Mouse (Mus musculus): ENCODE measurements at regions not wholly inside any gene's neighbourhood (a gene's known extent, or its start where the extent isn't known, plus 50 kb on each side); places are given as distances from the start of the nearest gene placed in this dataset.

DNA sequence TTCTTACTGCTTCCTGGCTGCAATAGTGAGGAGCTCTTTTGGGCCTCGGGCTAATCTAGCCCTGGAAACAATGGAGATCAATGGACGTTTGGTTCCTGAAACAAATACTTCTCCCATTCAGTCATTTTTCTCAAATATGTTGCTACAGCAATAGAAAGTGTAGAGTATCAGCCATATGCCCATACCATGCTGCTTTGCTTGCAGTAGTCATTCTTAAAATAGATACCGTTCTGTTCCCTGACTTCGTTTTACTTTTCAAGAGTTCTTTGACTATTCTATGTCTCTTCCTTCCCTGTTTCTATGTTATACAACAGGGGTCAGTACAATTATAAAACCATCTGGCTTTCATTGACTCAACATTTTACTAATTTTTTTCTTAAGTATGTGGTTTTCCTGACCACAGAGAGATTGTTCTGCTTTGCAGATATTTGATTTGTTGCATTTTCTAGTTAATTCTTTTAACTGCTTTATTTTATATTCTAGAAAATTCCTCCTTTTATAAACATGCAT, 275.2 kb upstream of the Xrcc4 start:
- 84% methylated on average over 4 of the region's 4 CpGs for WGBS
- H3K9me3 ChIP-seq (ENCODE audit: low read length) = 0 out of 2 replicates have a peak, but pooled peaks cover 4% of the 10 kb centered on the region
- 0 out of 2 replicates have a peak, but pooled peaks cover 4% of the 10 kb centered on the region for H3K36me3 ChIP-seq (ENCODE audit: insufficient read depth, low read length)
- H3K4me3 ChIP-seq (ENCODE audit: low read length) = no peak overlapping the region
- no peak overlapping the region for H3K9ac ChIP-seq (replicated peaks; ENCODE audit: low read length)
- no peak overlapping the region for H3K4me2 ChIP-seq (replicated peaks; ENCODE audit: low read depth, low read length)
- ATAC-seq (ENCODE audit: low FRiP score, low TSS enrichment) = no peak
- H3K4me1 ChIP-seq (ENCODE audit: insufficient read depth, low read length) = no peaks in the 10 kb centered on the region
- no peak overlapping the region for H3K27ac ChIP-seq (ENCODE audit: low read length)
- no peaks in the 10 kb centered on the region for H3K27me3 ChIP-seq (ENCODE audit: insufficient read depth, low read length)

DNA sequence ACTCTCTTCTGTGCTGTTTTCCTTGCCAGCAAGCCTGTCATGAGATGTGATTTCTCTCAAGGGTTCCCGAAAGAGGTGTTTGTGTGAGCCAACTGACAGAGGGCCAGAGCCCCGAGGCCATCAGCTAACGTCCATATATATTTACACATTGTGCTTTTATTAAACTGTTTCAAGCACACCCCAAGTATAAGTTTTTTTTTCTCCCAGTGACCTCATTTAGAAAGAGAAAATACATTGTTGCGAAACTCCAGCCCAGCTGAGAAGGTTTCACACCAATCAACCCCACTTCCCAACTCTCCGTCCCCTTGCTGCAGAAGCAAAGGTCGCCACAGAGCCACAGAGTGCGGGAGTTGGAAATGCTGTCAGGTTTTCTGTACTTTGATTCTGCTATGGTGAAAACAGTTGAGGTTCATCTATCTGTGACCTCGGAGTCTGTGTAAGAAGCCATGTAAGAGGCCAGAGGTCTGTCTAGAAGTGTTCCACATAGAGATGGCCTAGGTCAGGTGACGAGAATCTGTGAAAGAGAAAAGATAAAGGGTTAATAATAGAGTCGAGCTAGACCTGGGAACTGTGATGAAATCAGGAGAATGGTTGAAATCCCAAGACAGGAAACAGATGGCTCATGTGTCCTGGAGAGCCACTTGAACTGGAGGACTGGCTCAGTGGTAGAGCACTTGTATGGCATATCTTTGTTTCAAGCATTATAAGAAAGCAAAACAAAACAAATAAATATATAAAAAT, 270.6 kb upstream of the Xrcc4 start:
- no peak overlapping the region for H3K4me3 ChIP-seq (ENCODE audit: low read length)
- no peaks in the 10 kb centered on the region for H3K4me1 ChIP-seq (ENCODE audit: insufficient read depth, low read length)
- no peak for ATAC-seq (ENCODE audit: low FRiP score, low TSS enrichment)
- H3K27ac ChIP-seq (ENCODE audit: low read length) = no peak overlapping the region
- WGBS = 65% methylated on average over 10 of the region's 10 CpGs
- H3K27me3 ChIP-seq (ENCODE audit: insufficient read depth, low read length) = no peaks in the 10 kb centered on the region
- H3K9me3 ChIP-seq (ENCODE audit: low read length) = no peaks in the 10 kb centered on the region
- no peak overlapping the region for H3K4me2 ChIP-seq (replicated peaks; ENCODE audit: low read depth, low read length)
- H3K36me3 ChIP-seq (ENCODE audit: insufficient read depth, low read length) = no peaks in the 10 kb centered on the region
- H3K9ac ChIP-seq (replicated peaks; ENCODE audit: low read length) = no peak overlapping the region

DNA sequence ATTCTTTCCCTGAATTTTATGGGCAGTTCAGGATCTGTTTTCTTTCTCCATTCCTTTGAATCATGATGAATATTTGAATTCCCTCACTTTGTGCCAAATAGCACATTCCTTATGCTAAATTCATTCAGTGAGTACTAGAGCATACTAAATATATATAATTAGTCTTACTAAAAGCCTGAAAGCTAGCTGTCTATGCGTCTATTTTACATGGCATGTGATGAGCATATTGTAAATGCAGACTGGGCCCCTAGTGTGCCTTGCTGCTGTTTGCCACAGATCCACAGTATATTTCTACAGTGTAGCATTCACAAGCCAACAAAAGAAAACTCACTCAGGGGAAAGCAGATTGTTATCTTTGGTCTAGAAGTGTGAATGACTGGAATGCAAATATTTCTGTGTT, 268.7 kb upstream of the Xrcc4 start:
- ATAC-seq (ENCODE audit: low FRiP score, low TSS enrichment) = no peak
- WGBS = 72% methylated on average over 1 of the region's 1 CpGs
- Histone ChIP-seq H3K36me3 (ENCODE audit: insufficient read depth, low read length) (no peaks in the 10 kb centered on the region), H3K9ac (replicated peaks; ENCODE audit: low read length) (no peak overlapping the region), H3K27ac (ENCODE audit: low read length) (no peak overlapping the region), H3K4me1 (ENCODE audit: insufficient read depth, low read length) (no peaks in the 10 kb centered on the region), H3K4me3 (ENCODE audit: low read length) (no peak overlapping the region), H3K9me3 (ENCODE audit: low read length) (no peaks in the 10 kb centered on the region), H3K27me3 (ENCODE audit: insufficient read depth, low read length) (no peaks in the 10 kb centered on the region), H3K4me2 (replicated peaks; ENCODE audit: low read depth, low read length) (no peak overlapping the region)

DNA sequence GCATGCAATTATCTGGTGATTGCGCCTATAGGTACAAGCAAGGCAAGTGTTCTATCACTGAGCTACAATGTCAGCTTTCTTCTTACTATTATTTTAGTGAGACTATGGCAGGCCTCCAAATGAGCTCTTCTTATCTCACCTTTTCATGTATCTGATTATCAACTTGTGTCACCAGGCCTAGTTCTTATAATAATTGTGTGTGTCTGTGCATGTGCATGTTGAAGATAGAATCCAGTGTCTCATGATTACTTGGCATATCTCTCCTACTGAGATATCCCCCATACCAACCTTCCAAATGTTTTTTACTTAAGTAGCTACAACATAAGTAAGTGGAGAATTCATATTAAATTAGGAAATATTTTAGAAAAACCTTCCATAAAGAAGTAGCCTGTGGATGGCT, 266.2 kb upstream of the Xrcc4 start:
- 95% methylated on average over 1 of the region's 1 CpGs for WGBS
- no peak overlapping the region for H3K4me3 ChIP-seq (ENCODE audit: low read length)
- no peak for ATAC-seq (ENCODE audit: low FRiP score, low TSS enrichment)
- H3K9ac ChIP-seq (replicated peaks; ENCODE audit: low read length) = no peak overlapping the region
- H3K4me2 ChIP-seq (replicated peaks; ENCODE audit: low read depth, low read length) = no peak overlapping the region
- H3K36me3 ChIP-seq (ENCODE audit: insufficient read depth, low read length) = no peaks in the 10 kb centered on the region
- H3K27ac ChIP-seq (ENCODE audit: low read length) = no peak overlapping the region
- no peaks in the 10 kb centered on the region for H3K9me3 ChIP-seq (ENCODE audit: low read length)
- H3K4me1 ChIP-seq (ENCODE audit: insufficient read depth, low read length) = no peaks in the 10 kb centered on the region
- H3K27me3 ChIP-seq (ENCODE audit: insufficient read depth, low read length) = no peaks in the 10 kb centered on the region

DNA sequence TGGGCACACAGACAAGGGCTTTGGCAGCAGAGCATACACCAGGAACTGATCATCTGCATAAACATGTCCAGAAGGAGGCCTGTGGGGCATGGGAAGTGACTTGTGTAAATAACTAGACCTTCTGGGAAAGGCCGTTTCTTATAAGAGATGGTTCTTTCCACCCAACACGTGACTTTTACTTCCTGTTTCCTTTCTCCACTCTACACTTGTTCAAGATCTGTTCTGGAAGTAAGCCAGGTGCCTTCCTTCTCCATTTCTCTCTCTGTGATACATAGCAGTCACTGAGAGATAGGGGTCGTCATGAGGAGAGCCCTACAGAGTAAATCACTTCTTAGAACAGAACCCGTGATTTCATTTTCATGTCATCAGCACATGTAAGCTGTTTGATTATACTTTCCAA, 253.4 kb upstream of the Xrcc4 start:
- Histone ChIP-seq H3K27ac (ENCODE audit: low read length) (no peak overlapping the region), H3K4me3 (ENCODE audit: low read length) (no peak overlapping the region), H3K36me3 (ENCODE audit: insufficient read depth, low read length) (no peaks in the 10 kb centered on the region), H3K4me2 (replicated peaks; ENCODE audit: low read depth, low read length) (no peak overlapping the region), H3K9ac (replicated peaks; ENCODE audit: low read length) (no peak overlapping the region), H3K27me3 (ENCODE audit: insufficient read depth, low read length) (no peaks in the 10 kb centered on the region), H3K4me1 (ENCODE audit: insufficient read depth, low read length) (no peaks in the 10 kb centered on the region), H3K9me3 (ENCODE audit: low read length) (no peaks in the 10 kb centered on the region)
- ATAC-seq (ENCODE audit: low FRiP score, low TSS enrichment) = no peak
- WGBS = 62% methylated on average over 4 of the region's 4 CpGs

DNA sequence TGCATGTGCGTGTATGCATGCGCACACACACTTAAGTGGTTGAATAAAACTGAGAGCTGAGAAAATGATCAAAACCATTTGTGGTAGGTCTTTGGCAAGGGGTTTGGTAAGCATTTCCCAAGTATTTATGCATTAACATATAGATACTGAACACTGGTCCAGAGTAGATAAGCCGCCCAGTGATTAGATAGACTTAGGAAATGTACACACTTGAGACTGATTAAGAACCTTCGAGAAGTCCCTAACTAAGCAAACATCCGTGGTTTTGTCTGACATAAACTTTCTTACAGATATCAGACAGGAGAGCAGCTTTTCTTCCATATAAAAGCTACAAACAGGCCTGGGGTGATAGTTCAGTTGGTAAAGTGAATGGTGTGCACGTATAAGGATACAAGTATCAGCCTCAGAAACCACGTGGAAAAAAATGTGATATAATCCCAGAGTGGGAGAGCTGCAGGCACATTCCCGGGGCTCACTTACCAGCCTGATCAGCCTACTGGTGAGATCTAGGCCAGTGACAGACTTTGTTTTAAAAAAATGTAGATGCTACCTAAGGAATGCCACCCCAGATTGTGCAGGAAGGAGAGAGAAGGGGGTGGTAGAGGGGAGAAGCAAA, 252.3 kb upstream of the Xrcc4 start:
- ATAC-seq (ENCODE audit: low FRiP score, low TSS enrichment) = no peak
- no peak overlapping the region for H3K27ac ChIP-seq (ENCODE audit: low read length)
- no peak overlapping the region for H3K4me2 ChIP-seq (replicated peaks; ENCODE audit: low read depth, low read length)
- H3K4me1 ChIP-seq (ENCODE audit: insufficient read depth, low read length) = no peaks in the 10 kb centered on the region
- 82% methylated on average over 8 of the region's 8 CpGs for WGBS
- H3K27me3 ChIP-seq (ENCODE audit: insufficient read depth, low read length) = no peaks in the 10 kb centered on the region
- no peak overlapping the region for H3K4me3 ChIP-seq (ENCODE audit: low read length)
- no peaks in the 10 kb centered on the region for H3K36me3 ChIP-seq (ENCODE audit: insufficient read depth, low read length)
- H3K9me3 ChIP-seq (ENCODE audit: low read length) = no peaks in the 10 kb centered on the region
- H3K9ac ChIP-seq (replicated peaks; ENCODE audit: low read length) = no peak overlapping the region

DNA sequence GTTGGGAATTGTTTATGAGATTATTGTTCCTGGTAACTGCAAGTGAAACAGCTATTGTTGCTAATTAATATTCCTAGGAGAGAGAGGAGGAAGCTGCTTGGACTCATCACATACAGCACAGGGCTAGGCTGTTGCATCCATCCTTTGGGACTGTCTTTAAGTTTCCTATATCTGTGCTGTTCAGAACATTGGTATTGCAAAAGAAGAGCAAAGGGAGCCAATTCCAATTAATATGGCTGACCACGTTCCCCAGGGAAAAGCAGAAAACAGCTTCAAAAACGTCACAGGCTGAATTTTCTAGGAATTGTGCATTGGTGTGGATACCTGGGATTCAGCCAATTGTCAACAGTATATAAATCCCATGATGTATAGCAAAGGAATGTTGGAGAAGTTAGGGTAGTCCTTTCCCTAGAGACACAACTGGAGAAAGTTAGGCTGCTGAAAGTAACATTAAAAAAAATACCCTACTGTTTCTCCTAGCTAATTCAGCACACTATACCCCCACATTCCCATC, 251.3 kb upstream of the Xrcc4 start:
- Histone ChIP-seq H3K9me3 (ENCODE audit: low read length) (no peaks in the 10 kb centered on the region), H3K36me3 (ENCODE audit: insufficient read depth, low read length) (no peaks in the 10 kb centered on the region), H3K4me2 (replicated peaks; ENCODE audit: low read depth, low read length) (no peak overlapping the region), H3K4me1 (ENCODE audit: insufficient read depth, low read length) (no peaks in the 10 kb centered on the region), H3K9ac (replicated peaks; ENCODE audit: low read length) (no peak overlapping the region), H3K4me3 (ENCODE audit: low read length) (no peak overlapping the region), H3K27me3 (ENCODE audit: insufficient read depth, low read length) (no peaks in the 10 kb centered on the region), H3K27ac (ENCODE audit: low read length) (no peak overlapping the region)
- no peak for ATAC-seq (ENCODE audit: low FRiP score, low TSS enrichment)
- 60% methylated on average over 2 of the region's 2 CpGs for WGBS

DNA sequence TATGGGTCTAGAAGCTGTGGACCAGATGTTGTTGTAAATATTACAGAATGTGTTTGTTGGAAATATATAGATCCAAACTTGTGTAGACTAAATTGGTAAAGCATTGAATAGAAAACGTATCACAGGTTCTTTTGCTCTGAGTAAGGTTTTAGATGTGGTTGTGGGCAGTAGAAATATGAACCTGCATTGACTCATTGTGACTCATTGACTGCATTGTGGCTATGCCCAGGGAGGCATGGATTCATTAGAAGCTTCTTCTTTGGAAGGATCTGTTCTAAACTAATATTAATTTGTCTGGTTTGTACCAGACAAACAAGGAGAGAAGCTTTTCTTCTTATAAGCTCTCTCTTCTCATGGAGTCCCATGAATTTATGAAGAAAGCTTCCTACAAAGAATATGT, 248.2 kb upstream of the Xrcc4 start:
- WGBS = 84% methylated on average over 1 of the region's 1 CpGs
- Histone ChIP-seq H3K4me1 (ENCODE audit: insufficient read depth, low read length) (no peaks in the 10 kb centered on the region), H3K9ac (replicated peaks; ENCODE audit: low read length) (no peak overlapping the region), H3K4me2 (replicated peaks; ENCODE audit: low read depth, low read length) (no peak overlapping the region), H3K36me3 (ENCODE audit: insufficient read depth, low read length) (no peaks in the 10 kb centered on the region), H3K4me3 (ENCODE audit: low read length) (no peak overlapping the region), H3K27ac (ENCODE audit: low read length) (no peak overlapping the region), H3K9me3 (ENCODE audit: low read length) (no peaks in the 10 kb centered on the region), H3K27me3 (ENCODE audit: insufficient read depth, low read length) (no peaks in the 10 kb centered on the region)
- no peak for ATAC-seq (ENCODE audit: low FRiP score, low TSS enrichment)

DNA sequence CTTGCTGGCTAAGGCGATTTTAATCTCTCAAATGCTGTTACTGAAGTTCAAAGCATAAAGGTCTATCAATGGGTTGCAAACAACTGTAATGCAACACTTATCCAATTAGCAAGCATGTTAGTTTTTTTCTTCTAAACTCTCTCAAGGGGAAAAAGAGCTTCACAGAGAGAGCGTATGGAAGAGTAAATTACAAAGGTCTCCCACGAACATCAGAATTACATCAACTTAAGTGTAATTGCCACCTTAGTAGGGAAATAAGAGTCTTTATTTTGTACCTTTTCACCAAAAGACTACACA, 246.3 kb upstream of the Xrcc4 start:
- Histone ChIP-seq H3K4me3 (ENCODE audit: low read length) (no peak overlapping the region), H3K27me3 (ENCODE audit: insufficient read depth, low read length) (no peaks in the 10 kb centered on the region), H3K9me3 (ENCODE audit: low read length) (no peaks in the 10 kb centered on the region), H3K4me1 (ENCODE audit: insufficient read depth, low read length) (no peaks in the 10 kb centered on the region), H3K36me3 (ENCODE audit: insufficient read depth, low read length) (no peaks in the 10 kb centered on the region), H3K4me2 (replicated peaks; ENCODE audit: low read depth, low read length) (no peak overlapping the region), H3K27ac (ENCODE audit: low read length) (no peak overlapping the region), H3K9ac (replicated peaks; ENCODE audit: low read length) (no peak overlapping the region)
- 48% methylated on average over 3 of the region's 3 CpGs for WGBS
- no peak for ATAC-seq (ENCODE audit: low FRiP score, low TSS enrichment)

DNA sequence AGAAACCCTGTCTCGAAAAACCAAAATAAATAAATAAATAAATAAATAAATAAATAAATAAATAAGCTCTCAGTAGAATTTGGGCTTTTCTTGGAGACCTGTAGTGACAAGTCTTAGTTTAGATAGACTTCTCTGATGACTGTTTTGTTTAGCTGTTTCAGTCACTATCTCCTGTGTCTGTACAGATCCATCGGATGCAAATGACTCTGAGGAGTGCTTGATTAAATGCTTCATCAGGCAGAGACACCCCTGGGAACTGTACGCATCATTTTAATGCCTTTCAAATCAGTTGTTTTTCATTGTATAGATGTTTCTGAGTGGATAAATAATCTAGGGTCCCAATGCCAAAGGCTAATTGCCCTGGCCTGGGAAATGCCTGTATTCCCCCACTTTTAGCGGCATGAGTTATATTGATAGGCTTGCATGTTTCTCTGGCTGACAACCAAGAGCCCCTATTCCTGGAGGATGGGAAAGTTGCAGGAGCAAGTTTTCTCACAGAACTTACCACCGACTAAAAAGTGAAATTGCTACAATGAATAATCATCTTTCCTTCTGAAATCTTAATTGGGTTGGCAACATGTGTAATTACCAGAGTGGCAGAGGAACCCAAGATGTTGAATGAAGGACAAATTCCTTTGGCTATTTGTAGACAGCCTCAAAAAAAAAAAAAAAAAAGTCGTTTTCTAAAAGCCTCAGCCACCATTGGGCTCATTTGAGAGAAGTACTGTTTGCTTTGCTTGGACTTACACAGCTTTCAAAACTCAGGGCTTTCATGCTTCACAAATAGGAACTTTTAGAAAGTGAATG, 245.7 kb upstream of the Xrcc4 start:
- Histone ChIP-seq H3K27ac (ENCODE audit: low read length) (no peak overlapping the region), H3K4me2 (replicated peaks; ENCODE audit: low read depth, low read length) (no peak overlapping the region), H3K36me3 (ENCODE audit: insufficient read depth, low read length) (no peaks in the 10 kb centered on the region), H3K9me3 (ENCODE audit: low read length) (no peaks in the 10 kb centered on the region), H3K9ac (replicated peaks; ENCODE audit: low read length) (no peak overlapping the region), H3K4me3 (ENCODE audit: low read length) (no peak overlapping the region), H3K27me3 (ENCODE audit: insufficient read depth, low read length) (no peaks in the 10 kb centered on the region), H3K4me1 (ENCODE audit: insufficient read depth, low read length) (no peaks in the 10 kb centered on the region)
- 52% methylated on average over 6 of the region's 6 CpGs for WGBS
- no peak for ATAC-seq (ENCODE audit: low FRiP score, low TSS enrichment)
